Mouse (Mus musculus) macrophage (primary cell): ENCODE results near the gene Sh3d21. TPM values are rescaled to one million over a fixed set of nuclear protein-coding genes. Genes with fewer than 3 reads are reported as not detected.

ENCODE experiments used
- H3K27ac ChIP-seq: fragments of 350-480 bp; formaldehyde crosslinking; 2 replicates; pipeline ENCODE4 v1.9.0; 2021
- H3K36me3 ChIP-seq: fragments of 350-480 bp; formaldehyde crosslinking; 2 replicates; pipeline ENCODE4 v1.9.0; 2021; ENCODE audit errors: inconsistent target
- H3K4me3 ChIP-seq: fragments of 350-480 bp; formaldehyde crosslinking; 2 replicates; pipeline ENCODE4 v1.9.0; 2021; ENCODE audit errors: inconsistent target
- H3K79me2 ChIP-seq: fragments of 350-480 bp; formaldehyde crosslinking; 2 replicates; pipeline ENCODE4 v1.9.0; 2021; ENCODE audit errors: inconsistent target
- WGBS: methylation state at CpG from one replicate; pipeline ENCODE4 v1.1.7; 2026; ENCODE audit warnings: inconsistent platforms; ENCODE audit not compliant: missing documents; 5-methylcytosine and 5-hydroxymethylcytosine counted together
- polyA plus RNA-seq: library from polyadenylated mRNA; stranded (reverse); fragments of 250-400 nt; gene quantifications from 3 replicates; pipeline ENCODE4 v1.2.4, GENCODE M21; 2018; ENCODE audit warnings: inconsistent platforms

The Sh3d21 gene
- polyA plus RNA-seq, 1 experiment from 2014 or later: 0.59 TPM

DNA sequence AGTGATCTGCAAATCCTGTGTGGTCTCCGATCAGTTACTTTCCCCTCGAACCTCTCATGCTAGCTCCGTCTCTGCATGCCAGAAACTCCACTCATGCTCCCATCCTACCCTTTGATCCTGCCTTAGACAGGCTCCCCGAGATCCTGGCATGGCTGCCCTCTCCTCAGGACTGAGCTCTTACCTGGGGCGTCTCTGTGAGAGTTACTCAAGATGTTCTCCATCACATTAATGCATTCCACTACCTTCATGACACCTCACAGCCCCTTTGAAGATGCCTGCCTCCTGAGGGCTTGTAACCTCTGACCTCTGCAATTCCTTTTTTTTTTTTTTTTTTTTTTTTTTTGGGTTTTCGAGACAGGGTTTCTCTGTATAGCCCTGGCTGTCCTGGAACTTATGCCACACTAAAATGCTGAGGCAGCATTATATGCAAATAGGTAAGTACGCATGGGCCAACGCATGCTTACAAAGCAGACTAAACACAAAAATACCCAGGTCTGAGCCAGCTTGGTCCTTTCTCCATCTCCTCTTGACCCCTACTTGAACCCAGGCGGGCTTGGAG is 16.2 kb downstream of the Sh3d21 start:
- WGBS: 90% methylated on average over 8 of the region's 9 CpGs
- H3K27ac ChIP-seq: no peak overlapping the region
- H3K79me2 ChIP-seq: no peaks in the 10 kb centered on the region
- no peak overlapping the region for H3K4me3 ChIP-seq
- H3K36me3 ChIP-seq: no peaks in the 10 kb centered on the region

DNA sequence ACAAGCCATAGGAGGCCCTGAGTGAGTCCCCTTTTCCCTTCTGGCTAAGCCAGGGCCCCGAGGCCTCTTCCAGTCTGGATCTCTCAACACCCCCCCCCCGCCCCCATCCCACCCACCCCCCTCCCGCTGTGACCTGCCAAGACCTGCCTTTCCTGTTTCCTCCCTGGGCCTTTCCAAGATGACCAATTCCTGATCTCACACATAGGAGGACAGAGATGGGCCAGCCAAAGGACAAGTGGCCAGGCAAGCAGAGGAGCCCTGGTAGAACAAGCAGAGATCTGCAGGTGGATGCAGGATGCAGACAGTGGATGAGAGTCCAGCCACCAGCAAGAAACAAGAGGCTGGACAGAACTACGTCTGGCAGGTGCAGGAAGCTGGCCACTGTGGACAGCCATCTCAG is 17.9 kb downstream of the Sh3d21 start:
- Histone ChIP-seq H3K4me3 (no peak overlapping the region), H3K27ac (no peak overlapping the region), H3K36me3 (no peaks in the 10 kb centered on the region), H3K79me2 (no peaks in the 10 kb centered on the region)
- 87% methylated on average over 4 of the region's 4 CpGs for WGBS

DNA sequence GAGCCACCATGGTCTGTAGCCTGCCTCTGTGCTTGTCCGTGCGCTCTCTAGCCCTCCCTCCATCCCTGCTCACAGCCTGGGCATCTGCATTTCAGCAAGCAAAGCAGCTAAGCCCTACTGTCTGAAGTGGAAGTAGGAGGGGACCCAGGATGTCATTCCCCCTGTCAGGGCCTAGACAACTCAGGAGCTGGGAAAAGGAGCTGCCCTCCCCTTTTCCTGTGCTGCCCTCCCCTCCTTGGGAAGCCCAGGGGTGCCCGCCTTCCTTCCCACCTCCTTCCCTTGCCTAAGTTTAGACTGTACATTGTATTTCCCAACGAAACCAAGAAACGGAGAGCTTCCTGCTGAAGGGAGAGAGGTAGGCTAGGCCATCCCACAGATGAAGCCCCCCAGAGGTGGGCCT is 22.3 kb downstream of the Sh3d21 start:
- no peak overlapping the region for H3K4me3 ChIP-seq
- H3K79me2 ChIP-seq: no peaks in the 10 kb centered on the region
- H3K36me3 ChIP-seq: peaks cover 14% of the 10 kb centered on the region; the same call in 1 of the 2 replicates
- WGBS: 90% methylated on average over 5 of the region's 5 CpGs
- H3K27ac ChIP-seq: no peak overlapping the region

DNA sequence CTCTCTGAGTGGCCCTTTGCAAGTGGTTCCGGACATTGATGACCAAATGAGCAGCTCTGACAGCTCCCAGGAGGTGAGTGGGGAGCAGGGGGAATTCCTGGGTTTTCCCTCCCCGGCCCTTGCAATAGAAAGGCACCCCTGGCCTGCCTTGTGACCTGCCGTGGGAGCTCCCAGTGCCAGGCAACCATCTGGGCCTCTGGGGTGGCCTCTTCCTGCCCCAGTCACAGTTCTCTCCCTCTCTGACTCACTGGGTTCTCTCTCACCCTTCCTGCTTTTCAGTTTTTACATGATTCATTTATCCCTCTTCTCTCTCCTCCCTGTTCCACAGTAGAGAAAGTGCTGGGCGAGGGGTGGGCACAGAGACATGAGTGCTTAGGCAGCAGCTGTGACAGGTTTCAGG is 25.5 kb downstream of the Sh3d21 start:
- H3K4me3 ChIP-seq: no peak overlapping the region
- H3K36me3 ChIP-seq: peaks cover 23% of the 10 kb centered on the region
- no peaks in the 10 kb centered on the region for H3K79me2 ChIP-seq
- H3K27ac ChIP-seq: no peak overlapping the region
- 68% methylated on average over 4 of the region's 4 CpGs for WGBS

DNA sequence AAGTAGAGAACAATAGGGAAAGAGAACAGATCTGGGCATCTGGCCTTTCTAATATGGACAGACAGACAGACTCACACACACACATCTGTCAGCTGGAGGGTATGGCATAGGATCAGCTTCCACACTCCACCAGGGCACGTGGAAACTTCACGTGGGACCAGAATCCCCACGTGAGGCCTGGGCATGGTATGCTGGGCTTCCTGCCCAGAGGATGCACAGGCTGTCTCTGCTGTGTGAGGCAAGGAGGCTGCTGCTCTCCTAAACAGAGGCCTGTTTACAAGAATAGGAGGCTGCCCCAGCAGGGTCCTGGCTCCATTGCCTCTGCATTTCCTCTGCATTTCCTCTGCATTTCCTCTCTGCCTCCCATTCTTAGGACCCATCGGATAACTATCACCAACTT is 28.7 kb downstream of the Sh3d21 start:
- Histone ChIP-seq H3K36me3 (peaks cover 17% of the 10 kb centered on the region), H3K4me3 (no peak overlapping the region)
- WGBS: 98% methylated on average over 4 of the region's 4 CpGs

DNA sequence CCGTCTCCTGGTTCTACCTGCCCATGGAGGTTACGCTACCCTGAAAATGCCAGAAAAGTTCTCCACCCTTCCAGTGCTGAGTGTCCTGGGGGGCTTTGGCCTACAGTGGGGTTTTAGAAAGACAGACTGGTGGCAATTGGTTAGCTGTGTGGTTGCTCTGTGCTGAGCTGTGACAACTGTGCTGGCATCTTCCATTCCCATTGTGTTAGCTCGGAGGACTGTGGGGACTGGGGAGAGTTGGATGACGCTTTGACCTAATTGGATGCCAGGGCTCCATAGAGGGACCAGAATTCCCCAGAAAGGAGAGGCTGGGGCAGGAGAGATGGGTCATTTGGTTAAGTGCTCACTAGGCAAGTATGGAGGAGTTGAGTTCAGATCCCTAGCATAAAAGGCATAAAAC is 29.1 kb downstream of the Sh3d21 start:
- Histone ChIP-seq H3K79me2 (no peaks in the 10 kb centered on the region), H3K4me3 (no peak overlapping the region), H3K27ac (no peak overlapping the region), H3K36me3 (peaks cover 16% of the 10 kb centered on the region)
- 96% methylated on average over 4 of the region's 4 CpGs for WGBS

More for the DNA sequence above, 28.7 kb downstream of the Sh3d21 start:
- Histone ChIP-seq H3K79me2 (no peaks in the 10 kb centered on the region), H3K27ac (no peak overlapping the region)

DNA sequence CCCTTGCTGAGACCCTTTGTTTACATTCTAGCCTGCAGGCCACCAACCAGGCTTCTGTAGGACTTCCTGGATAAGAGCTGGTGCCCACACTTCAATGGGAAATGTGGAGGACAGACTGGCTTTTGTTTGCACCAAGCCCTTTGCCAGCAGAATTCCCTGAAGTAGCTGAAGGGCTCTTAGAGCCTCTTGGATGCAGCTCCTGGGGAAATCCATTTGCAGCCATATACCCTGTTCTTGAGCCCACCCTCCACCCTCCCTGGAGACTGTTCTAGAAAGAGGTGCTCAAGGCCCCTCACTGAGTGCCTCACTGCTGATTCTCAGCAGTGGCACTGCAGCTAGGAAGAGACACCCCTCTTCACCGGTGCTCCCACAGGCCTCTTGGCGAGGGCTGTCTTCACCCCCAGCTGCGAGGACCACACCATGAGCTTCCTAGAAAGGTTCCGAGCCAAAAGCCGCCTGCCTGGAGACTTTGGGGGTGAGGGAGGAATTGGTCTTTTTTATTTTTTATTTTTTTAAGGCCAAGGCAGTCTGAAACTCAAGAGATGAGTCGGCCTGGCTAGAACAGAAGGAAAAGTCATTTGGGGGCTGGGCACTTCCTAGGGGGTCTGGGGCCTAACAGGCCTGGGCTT is 30.5 kb downstream of the Sh3d21 start:
- H3K27ac ChIP-seq: peak overlapping the region; percentile 74
- H3K36me3 ChIP-seq: peaks cover 18% of the 10 kb centered on the region
- WGBS: 96% methylated on average over 6 of the region's 6 CpGs
- H3K79me2 ChIP-seq: no peaks in the 10 kb centered on the region
- H3K4me3 ChIP-seq: no peak overlapping the region

DNA sequence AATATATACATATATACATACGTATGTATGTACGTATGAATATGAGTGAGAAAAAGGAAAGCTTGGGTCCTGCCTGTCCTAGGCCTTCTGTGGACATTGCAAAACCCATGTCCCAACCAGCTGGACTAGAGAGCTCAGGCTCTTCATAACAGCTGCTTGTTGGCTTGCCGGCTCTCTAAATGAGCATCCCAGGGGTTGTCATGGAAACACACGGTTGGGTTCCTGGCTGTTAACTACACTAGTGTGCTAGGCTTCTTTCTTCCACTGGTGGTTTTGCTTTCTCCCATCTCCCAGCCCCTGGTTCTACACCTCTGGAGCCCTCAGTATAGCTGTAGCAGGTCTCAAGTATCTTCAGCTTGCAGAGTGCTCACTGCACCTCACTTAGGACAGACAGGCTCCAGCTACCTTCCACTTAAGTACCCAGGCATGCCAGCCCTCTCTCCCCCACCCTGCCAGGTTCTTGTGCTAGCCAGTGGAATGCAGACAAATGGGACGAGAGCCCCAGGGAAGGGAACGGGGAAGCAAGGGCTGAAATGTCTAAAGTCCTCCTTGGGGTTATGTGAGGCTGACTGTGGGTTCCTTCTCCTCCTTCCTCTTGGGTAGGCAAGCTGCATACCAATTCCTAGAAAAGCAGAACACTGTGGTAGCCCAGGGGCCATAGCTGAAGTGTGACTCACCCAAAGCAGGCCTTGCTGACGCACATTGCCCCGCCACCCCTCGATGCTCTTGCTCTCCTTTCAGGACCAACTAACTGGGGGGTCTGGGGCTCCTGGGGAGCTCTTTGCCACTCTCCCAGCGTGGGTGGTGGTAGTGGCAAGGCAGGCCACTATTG is 31.8 kb downstream of the Sh3d21 start:
- peak overlapping the region; percentile 74 for H3K27ac ChIP-seq
- WGBS: 26% methylated on average over 9 of the region's 10 CpGs
- H3K79me2 ChIP-seq: no peaks in the 10 kb centered on the region
- H3K4me3 ChIP-seq: no peak overlapping the region
- H3K36me3 ChIP-seq: peaks cover 18% of the 10 kb centered on the region

DNA sequence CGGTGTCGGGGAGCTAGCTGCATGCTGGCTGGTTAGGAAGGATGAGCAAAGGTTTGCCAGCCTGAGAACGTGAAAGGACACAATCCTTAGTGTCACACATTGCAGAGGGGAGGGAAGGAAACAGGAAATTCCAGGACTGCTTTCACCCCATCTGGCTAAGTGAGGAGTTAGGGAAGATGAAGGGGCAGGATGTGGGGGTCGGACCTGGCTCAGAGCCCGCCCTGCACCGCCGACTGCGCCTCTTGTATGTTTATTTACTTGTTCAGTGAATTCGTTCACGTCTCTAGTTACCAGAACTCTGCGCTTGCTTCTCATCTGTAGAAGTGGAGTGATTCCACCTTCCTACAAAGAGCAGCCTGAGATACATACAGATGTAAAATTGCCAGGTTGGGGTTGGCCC is 32.8 kb downstream of the Sh3d21 start:
- Histone ChIP-seq H3K79me2 (no peaks in the 10 kb centered on the region), H3K36me3 (peaks cover 23% of the 10 kb centered on the region), H3K4me3 (no peak overlapping the region), H3K27ac (no peak overlapping the region)
- WGBS: 95% methylated on average over 11 of the region's 11 CpGs

DNA sequence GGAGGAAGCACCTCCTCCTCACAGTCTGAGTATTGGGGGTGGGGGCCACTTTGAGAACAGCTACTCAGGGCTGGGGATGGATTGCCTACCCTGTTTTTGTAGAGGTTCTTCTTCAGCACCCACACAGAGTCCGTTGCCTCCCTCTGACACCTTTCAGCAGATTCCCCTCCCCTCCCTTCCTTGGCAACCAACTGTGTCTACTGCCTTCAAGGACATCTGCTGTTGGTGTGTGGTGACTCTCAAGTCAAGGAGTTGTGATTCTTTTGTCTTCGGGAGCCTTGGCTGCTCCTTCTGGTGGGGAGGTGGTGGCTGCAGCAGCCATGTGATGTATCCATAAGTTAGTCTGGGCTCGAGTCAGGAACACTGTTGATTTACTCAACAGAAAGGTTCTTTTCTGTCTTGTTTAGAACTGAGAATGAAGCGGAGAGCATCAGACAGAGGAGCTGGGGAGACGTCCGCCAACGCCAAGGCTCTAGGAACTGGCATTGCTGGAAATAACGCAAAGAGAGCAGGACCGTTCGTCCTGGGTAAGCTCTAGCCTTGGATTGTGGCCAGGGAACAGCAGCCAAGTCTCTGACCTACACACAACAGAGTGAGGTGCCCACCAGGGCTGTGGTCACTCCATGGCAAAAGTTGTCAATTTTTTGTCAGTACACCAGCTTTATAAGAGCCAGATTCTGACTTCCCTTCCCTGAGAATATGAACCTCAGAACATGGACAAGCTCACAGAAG is 39.8 kb downstream of the Sh3d21 start:
- peaks cover 31% of the 10 kb centered on the region for H3K36me3 ChIP-seq
- no peak overlapping the region for H3K4me3 ChIP-seq
- WGBS: 95% methylated on average over 10 of the region's 10 CpGs
- H3K27ac ChIP-seq: no peak overlapping the region
- H3K79me2 ChIP-seq: peaks cover 31% of the 10 kb centered on the region; the same call in 1 of the 2 replicates

DNA sequence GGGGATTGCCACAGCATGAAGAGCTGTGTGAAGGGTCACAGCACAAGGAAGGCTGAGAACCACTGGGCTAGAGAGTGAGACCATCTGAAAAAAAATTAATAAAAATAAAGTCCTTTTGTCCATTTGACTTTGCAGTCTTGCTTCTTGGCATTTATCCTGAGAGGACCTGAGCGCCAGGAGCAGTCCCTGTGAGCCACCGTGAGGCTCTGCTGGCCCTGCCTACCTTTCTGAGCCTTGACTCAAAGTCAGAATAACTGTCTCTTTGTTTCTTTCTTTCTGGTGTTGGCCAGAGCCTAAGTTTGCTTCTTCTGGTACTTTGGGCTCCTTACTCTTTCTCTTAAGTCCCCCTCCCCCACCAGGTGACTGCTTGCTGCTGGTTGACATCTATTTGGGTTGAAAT is 42.8 kb downstream of the Sh3d21 start:
- peaks cover 60% of the 10 kb centered on the region for H3K79me2 ChIP-seq
- H3K4me3 ChIP-seq: no peak overlapping the region
- WGBS: 88% methylated on average over 2 of the region's 2 CpGs
- H3K36me3 ChIP-seq: peaks cover 30% of the 10 kb centered on the region
- H3K27ac ChIP-seq: no peak overlapping the region

DNA sequence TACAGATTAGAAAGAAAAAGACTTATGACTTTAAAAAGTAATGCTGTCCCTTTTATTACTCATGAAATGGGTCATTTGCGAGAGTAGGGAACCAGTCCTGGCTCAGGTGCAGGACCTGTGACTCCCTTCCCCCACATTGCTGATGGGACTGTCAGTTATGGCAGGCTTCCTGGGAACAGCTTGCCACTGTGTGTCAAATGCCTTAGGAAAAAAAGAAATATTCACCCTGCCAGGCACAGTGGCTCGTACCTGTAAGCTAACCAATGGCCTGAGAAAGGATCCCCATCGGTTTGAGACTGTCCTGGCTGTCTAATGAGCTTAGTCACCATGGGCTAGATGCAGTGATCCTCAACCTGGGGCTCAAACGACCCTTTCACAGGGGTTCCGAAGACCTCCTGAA is 43.2 kb downstream of the Sh3d21 start:
- peaks cover 65% of the 10 kb centered on the region for H3K79me2 ChIP-seq
- 87% methylated on average over 5 of the region's 5 CpGs for WGBS

DNA sequence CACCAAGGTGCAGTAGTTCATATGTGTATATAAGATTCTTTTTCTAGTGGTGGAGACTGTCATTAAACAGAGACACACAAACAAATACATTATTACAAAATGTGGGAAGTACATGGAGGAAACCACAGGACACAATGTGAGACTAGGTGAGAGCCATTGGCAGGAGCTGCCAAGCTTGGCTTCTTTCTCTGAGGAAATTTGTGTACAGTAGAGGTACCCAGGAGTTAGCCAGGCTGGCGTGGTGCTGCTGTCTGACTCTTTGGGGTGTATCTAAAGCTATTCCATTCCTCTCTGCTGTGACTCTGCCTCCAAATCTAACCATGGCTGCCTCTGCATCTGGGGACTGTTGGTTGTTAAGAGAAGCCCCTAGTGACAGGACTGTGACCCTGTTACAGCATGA is 44.2 kb downstream of the Sh3d21 start:
- 100% methylated on average over 1 of the region's 1 CpGs for WGBS
- Histone ChIP-seq H3K79me2 (peaks cover 75% of the 10 kb centered on the region), H3K4me3 (no peak overlapping the region), H3K27ac (no peak overlapping the region), H3K36me3 (peaks cover 15% of the 10 kb centered on the region; the same call in 1 of the 2 replicates)

More for the DNA sequence above, 43.2 kb downstream of the Sh3d21 start:
- no peak overlapping the region for H3K27ac ChIP-seq
- H3K4me3 ChIP-seq: no peak overlapping the region
- peaks cover 25% of the 10 kb centered on the region for H3K36me3 ChIP-seq

DNA sequence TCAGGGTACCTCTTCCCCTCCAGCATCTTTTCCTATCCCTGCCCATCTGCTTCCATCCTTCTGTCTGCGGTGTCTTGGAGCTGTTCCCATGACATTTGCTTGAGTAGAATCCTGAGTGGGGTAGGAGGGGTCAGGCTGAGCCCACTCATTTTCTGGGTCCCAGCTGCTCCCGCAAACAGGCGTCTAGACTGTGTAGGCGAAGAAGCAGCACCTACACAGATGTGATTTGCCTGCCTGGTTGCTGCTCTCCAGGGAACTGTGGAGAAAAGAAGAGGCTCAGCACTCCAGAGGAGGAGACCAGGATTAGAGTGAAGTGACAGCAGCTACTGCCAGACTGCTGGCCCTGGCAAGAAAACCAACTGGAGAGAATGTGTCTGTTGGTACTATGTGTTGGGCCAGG is 44.6 kb downstream of the Sh3d21 start:
- Histone ChIP-seq H3K36me3 (peaks cover 11% of the 10 kb centered on the region; the same call in 1 of the 2 replicates), H3K4me3 (no peak overlapping the region), H3K79me2 (peaks cover 79% of the 10 kb centered on the region), H3K27ac (no peak overlapping the region)
- WGBS: 98% methylated on average over 4 of the region's 4 CpGs
